Mouse (Mus musculus) heart, adult 2 months (tissue): ENCODE data around the gene Rassf8.

Experiments used
- CTCF ChIP-seq: fragments of 200-600 bp; IDR thresholded peaks from 2 replicates; pipeline ENCODE4 v1.8.1; 2022; ENCODE audit warnings: antibody characterized with exemption, mild to moderate bottlenecking, moderate library complexity
- POLR2A ChIP-seq: fragments of 200-500 bp; IDR thresholded peaks from 2 replicates; pipeline ENCODE4 v1.6.1; 2011; ENCODE audit warnings: mild to moderate bottlenecking, low read depth, low read length, control low read depth; ENCODE audit not compliant: insufficient read depth

- TF ChIP-seq CTCF: no peak
- no peak for TF ChIP-seq POLR2A
Measured at GRCm38 (mm10) chr6:145780180-145780802, 33.7 kb downstream of the Rassf8 start.
